Mouse (Mus musculus): ENCODE results near the gene Scaper.

DNA sequence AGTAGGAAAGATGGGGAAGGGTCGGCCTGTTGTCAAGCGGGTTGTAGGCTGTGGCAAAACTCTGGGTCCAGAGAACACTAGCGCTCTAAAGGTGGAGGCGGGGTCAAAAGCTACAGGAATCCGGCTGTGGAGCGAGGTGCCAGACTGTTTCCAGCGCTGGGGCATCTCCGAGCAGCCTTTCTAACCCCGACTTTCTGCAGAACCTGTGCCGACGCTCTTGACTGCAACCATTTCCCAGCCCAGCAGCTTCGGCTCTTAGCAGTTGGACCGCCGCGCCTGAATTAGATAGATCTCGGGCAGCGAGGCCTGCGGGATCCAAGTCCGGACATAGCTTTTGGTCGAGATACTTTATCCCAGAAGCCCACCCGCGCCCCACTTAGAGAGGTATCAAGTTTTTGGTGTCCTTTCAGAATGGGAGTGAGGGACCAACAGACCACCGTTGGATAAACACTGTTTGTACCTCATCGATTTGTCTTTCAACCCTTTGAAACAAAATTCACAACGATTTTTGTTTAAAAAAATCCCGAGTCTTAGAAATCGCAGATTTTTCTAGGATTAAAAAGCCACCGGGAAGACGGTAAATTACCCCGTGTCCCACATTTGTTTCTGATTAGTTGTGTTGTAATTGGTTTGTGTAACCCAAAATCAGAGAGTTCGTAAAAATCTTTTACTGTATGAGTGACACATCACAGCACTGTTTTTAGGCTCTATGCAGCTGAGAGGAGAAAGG is 398.1 kb downstream of the Scaper start:
- TF ChIP-seq CTCF (IDR thresholded peaks at IDR 0.05; ENCODE audit: borderline replicate concordance, control insufficient read depth, extremely low read depth, insufficient read depth, low read length, poor library complexity) (no peak), POLR2A (IDR thresholded peaks at IDR 0.05; ENCODE audit: control insufficient read depth, extremely low read depth, insufficient read depth, low read length, poor library complexity) (no peak)

Measured in thymus, adult 2 months (tissue).